Mouse (Mus musculus) left cerebral cortex, postnatal 14 days (tissue): ENCODE results near the gene Magi1. TPM values are rescaled to one million over a fixed set of nuclear protein-coding genes. Genes with fewer than 3 reads are reported as not detected.

ENCODE experiments used
- DNase-seq, 2 experiments: peaks; one replicate each; pipeline ENCODE4 v3.0.0; 2021 to 2022; ENCODE audit warnings: low spot score in 2 of 2, mixed read lengths in 1 of 2
- intact Hi-C: fragments of 180-260 bp; cut with DNase I; formaldehyde crosslinking; loops from one replicate; pipeline ENCODE4 v1.15.1; 2025
- total RNA-seq, 2 experiments: library from RNA; stranded (reverse); gene quantifications; 2 replicates each; pipeline ENCODE4 v1.2.3; 2021

Gene Magi1
- total RNA-seq, 2 experiments from 2014 or later: 80.0 to 80.2 TPM

DNA sequence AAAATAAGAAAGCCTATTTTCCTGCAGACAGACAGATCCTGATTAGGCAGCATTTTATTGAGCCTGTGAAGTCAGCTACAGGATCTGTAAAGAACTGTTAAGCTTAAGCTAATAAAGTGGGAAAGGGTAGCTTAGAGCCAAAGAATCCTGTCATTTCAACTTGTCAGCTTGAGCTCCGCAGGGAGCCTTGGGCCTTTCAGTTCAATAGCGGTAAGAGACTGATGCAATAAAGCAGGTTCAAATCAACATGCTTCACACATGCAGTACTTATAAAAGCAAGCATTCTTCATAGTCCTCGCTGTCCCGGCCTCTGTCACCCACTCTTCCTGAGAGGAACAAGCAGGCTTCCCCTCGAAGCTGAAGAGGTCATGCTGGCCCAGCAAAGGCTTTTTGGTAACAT, 199.0 kb downstream of the Magi1 start:
- DNase-seq: no peak
- intact Hi-C loops: loop anchor here (5.0 kb wide), 1 partner anchor 198 kb away; the partner anchor contains the start of gene Magi1

DNA sequence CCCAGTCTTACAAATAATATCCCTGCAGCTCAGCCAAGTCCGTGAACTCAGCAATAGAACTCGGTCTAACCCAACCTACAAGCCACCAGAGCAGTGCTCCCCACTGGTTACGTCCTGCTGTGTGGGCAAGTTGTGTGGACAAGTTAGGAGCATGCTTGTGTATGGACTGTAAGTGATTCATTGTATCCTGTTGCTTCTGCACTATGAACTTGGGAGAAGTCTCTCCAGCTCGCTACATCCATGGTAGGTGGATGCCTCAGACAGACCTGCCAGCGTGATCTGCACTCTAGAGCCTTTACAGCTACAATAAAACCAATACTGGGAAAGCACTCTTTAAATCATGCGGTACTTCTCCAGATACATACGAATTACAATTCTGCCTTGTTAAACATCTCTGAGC, 200.3 kb downstream of the Magi1 start:
- DNase-seq: no peak
- intact Hi-C loops: loop anchor here (5.0 kb wide), 1 partner anchor 199 kb away; the partner anchor contains the start of gene Magi1

DNA sequence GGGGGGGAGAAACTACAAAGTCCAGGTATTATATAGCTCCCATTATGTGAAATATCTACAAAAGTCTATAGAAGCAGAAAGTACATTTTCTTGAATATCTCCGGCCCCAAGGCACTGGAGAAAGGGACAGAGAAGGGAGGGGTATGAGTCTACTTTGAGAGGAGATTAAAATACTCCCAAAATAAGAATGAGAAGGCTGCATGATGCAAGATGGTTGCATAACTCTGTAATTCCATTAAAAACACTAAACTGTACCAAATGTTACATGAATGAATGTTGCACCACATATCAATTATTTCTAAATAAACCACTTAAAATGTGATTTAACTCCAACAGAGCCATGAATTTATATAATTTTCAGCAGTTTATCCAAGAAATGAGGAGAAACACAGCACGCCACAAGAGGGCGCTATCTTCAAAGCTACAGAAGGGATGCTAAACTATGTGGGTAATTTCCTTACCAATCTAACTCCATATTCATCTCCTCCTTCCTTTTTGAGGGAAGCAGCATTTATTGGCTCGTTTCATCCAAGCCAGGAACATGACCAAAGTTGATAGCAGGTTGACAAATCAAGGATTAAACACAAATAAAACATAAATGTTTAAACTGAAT, 202.7 kb downstream of the Magi1 start:
- peak; percentile 83 to 87 for DNase-seq
- intact Hi-C loops: loop anchor here (1.0 to 5.0 kb wide), 4 partner anchors 58 to 383 kb away; partner anchors contain the start of gene Magi1

DNA sequence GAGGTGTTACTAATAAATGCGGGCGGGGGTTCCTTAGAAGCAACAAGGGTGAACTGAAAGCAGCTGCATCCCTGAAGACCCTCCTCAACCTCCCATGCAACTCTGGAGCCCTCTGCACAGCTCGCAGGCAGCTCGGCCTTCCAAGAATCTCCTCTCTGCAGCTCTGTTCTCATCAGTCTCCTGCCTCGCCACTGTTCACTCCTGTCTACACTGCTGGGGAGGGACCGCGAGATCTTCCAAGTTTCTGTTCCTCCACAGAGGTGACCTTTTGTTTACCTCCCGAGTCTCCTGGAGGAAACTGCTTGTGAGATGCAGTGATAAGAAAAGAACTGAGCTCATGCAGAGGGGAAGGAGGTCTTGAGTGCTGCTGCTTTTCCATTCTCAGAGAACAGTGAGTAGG, 204.8 kb downstream of the Magi1 start:
- DNase-seq: no peak

DNA sequence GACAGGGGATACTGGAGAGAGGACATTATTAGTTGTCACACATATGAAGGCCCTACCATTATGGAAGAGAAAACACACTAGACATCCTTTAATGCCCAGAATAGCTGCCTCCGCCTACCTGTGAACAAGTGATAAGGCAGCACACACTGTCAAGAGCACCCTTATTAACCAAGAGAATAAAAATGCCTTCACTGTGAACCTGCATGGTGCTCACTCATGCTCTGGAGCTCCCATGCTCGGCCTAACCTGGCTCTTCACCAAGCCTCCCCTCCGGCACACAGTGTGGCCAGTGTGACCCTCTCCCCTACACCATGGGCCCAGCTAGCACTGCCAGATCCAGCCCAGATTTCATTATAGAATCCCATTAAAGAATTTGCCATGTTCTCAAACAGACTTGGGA, 206.7 kb downstream of the Magi1 start:
- intact Hi-C loops: no loop called here
- no peak for DNase-seq

More for the DNA sequence above, 204.8 kb downstream of the Magi1 start:
- intact Hi-C loops: no loop called here

DNA sequence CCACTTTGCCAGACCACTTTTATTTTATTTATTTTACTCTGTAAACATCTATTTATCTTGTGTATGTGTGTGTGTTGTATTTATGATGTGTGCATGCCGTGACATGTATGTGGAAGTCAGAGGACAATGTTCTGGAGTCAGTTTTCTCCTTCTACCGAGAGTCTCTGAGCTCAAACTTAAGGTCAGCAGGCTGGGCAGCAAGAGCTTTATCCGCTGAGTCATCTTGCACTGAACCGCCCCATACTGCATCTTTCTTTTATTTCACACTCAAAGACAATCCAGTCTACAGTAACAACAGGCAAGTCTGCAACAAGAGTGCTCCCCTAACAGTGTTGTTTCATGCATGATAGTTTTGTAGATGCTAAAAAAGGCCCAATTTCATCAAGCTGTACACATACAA, 207.7 kb downstream of the Magi1 start:
- DNase-seq: no peak
- intact Hi-C loops: no loop called here

DNA sequence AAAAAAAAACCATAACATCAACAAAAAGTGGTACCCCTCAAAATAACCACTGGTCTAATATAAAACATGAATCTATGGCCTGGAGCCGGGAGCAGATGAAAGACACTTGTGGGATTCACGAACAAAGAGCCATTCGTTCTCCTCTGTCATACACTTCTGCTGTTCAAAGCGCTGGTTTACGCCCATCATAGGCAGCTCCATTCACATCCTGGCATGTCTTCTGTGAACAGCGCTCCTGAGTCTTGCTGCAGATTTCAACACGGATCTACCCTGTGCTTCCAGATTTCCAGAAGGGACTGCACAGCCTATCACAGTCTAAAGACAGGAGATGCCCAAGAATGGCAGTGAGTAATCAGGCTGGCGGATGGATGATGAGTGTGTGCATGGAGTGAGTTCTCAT, 208.5 kb downstream of the Magi1 start:
- DNase-seq: no peak
- intact Hi-C loops: no loop called here

DNA sequence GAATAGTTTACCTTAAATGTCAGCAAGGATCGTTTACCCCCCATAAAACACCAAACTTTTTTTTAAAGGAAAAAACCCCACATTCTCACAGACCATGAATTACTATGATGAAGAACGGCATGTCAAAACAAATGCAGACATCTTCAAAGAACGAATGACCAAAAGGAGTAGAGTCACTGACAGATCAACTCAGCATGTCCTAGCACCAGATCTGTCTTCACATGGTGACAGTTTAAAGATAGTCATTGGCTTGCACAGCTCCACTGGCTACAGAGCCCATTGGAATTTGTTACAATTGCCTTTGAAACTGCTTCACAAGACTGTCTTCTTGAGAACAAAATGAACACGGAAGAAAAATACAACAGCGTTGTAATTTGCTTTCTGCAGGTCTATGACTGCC, 212.0 kb downstream of the Magi1 start:
- intact Hi-C loops: no loop called here
- no peak for DNase-seq

DNA sequence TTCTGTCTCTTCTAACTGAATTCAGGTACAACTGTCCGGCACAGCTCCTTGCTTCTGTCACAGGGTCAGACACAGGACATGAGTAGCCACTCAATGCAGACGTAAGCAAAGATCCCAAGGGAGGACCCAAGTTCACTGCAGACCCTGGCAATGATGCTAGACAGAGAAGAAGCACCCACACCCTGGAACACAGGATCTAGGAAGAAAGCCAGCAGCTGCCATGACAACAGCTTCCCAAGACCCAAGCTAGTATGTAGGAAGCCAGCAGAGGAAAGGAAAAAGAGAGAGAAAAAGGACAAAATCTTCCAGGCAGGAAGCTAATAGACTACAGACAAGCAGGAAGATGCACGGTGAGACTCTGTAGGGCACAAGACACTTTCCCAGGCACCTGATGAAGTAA, 213.0 kb downstream of the Magi1 start:
- peak; percentile 67 to 73 for DNase-seq
- intact Hi-C loops: no loop called here

DNA sequence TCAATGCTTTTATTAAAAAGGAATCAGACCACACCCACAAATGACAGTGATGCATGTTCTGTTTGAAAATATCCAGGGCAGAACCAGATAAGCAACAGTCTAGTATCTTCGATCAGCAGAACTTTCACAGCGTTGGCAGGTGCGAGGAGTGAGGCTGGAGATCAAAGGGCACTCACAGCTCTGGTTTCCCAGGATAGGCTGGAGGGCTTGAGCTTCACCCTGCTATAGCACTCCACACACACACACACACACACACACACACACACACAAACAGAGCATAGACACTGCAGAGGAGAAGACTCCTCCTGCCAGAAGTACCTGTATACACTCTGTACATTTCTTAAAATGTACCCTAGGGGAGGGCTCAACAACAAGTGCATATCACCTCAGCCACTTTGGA, 214.3 kb downstream of the Magi1 start:
- no peak for DNase-seq
- intact Hi-C loops: no loop called here

DNA sequence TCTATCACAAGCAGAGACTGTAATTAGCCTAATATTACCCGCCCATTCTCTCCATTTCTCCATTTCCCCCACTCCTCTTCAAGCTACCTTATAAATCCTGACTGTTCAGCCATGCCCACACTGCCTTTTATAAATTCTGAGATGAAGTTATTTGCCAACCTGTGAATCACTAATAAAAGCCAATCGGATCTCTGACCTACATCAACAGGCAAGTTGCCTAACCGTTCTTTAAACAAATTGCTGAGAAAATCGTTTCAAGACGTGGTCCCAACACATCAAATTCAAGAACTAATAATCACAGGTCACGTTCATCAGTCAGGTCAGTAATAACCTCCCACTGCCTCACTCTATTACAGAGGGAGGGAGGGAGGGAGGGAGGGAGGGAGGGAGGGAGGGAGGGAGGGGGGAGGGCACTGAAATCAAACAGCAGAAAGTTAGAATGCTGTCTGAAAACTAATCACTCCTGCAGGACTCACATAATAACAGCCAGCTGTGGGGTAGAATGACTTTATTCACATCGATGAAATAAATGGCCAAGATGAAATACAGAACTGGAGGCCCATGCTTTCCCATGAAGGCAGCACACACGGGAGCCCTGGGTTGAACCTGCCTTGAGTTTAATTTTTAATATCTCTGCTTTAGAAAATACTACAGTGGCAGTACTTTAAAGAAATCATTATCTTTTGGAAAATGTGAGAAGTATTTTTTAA, 215.8 kb downstream of the Magi1 start:
- no peak for DNase-seq
- intact Hi-C loops: no loop called here

DNA sequence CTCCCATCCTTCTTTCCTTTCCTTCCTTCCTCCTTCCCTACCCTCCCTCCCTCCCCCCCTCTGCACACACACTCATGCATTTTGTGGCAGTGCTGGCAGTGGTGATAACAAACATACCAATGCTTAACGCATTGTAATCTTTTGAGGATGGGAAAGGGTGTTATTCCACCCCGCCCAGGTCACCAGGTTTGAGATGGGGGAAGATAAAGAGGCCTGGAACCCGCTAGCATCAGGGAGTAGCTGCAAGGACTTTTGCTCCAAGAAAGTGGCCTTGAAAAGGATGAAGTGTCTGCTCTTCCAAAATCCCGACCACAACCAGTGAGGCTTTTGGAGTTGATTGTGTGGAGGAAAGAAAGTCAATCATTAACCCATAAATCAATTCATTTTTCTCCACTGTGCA, 218.9 kb downstream of the Magi1 start:
- intact Hi-C loops: no loop called here
- DNase-seq: no peak

DNA sequence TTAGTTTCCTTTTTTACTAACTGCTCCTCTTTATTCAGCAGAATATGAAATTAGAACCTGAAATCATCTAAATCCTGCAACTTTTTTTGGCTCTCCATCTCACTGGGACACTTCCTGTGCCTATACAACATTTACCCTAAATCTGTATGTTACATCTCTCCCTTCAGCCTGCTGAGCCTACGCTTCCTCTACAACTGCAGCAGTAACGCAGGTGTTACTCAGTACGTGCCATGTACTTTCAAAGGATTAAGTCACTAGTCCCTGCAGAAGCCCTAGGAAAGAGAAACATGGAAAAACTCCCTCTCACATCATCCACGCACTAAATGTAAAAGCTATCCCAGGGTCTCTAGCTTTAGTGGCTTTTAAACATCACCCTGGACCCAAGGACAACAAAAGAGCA, 220.2 kb downstream of the Magi1 start:
- DNase-seq: no peak
- intact Hi-C loops: no loop called here

DNA sequence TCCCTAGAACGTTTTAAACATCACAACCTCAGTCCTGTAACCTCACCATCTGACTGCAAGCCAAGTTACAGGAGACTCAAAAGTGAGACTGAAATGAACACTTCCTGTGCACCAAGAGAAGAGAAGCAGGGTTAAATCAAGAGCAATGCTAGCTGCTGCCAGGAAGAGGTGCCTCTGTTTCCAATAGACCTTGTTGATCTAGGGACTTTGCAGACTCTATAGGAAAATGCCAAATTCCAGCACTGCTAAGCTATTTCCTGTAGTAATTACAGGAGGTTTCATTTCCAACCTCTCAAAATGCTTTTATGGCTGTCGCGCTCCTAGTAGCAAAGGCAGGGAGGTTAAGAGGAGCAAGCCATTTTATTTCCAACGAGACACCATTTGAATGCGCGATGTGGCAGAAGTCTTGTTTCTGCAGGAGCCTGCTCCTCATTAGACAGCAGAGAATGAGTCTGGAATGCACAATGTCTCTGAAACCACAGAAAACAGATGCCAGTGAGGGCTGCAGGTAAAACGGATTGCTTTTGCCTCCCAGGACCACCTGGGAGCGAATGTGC, 222.2 kb downstream of the Magi1 start:
- intact Hi-C loops: no loop called here
- DNase-seq: no peak

DNA sequence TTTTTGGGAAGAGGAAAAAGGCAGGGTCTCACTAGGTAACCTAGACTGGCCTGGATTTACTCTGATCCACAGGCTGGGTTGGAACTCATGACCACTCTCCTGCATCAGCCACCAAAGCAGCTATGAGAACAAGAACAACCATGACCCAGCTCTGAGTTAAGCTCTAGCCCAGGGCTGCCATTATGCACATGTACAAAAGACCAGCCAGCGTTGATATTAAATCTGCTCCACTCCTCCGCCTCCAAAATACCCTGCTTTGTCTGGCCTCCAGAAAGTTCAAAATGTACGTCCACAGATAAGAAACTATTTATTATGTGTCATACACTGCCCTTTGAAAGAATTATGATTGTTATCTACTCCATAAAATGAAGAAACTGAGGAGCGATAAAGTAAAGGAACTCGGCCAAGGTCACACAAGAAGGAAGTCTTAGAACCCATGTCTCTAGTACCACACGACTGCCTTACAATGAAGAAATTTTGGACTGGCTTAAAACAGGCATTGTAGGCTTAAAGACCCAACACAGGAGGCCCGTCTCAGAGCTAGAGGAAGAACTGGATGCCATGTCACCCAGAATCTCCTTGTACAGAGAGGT, 223.0 kb downstream of the Magi1 start:
- intact Hi-C loops: no loop called here
- no peak for DNase-seq

DNA sequence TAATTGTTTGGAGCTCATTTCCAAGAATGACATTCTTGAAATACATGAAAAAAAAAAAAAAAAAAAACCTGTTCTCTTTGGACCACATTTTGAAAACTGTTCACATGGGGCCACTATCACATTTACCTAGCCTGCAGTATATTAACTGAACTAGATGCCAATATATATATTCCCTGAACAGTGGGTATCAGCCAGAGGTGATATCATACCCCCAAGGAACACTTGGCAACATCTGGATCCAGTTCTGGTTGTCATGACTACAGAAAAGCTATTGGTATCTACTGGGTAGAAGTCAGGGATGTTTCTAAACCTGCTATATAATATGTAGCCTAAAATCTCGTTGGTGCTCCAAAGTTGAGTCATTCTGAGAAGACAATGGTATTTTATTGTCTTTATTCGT, 224.6 kb downstream of the Magi1 start:
- DNase-seq: no peak
- intact Hi-C loops: no loop called here

DNA sequence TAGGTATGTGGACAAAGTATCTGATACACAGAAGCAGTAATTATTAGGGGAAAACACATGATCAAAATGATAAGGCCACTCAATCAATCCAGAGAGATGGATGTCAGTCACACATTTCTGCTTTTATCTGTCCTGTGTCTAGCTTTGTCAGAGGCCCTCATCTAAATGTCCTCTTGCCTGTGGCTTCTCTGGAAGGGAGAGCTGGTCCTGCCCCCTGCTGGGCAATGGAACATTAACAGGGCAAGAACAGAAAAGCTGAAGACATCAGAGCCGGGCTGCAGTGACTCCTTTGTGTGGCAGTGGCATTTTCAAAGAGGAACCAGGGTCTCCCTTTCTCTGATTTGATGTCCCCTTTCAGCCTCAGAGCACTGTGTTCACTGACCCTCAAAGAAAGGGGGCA, 229.8 kb downstream of the Magi1 start:
- peak; percentile 66 to 72 for DNase-seq
- intact Hi-C loops: no loop called here

DNA sequence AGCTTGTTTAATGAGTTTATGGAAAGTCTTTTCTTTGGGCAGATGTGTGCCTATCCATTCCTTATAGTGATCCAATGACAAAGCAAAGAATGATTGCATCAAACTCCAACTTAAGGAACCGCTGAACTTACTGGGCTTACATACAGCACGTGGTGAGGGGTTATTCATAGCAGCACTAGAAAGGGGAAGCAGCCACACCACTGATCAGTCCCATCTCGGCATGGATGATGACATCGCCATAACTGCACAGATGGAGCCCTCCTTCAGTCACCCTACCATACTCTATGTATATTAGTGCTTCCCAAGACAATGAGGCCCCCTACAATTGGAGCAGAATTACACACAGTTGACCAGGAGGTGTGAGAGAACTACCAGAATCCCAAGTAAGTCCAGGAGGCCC, 238.5 kb downstream of the Magi1 start:
- intact Hi-C loops: no loop called here
- no peak for DNase-seq

DNA sequence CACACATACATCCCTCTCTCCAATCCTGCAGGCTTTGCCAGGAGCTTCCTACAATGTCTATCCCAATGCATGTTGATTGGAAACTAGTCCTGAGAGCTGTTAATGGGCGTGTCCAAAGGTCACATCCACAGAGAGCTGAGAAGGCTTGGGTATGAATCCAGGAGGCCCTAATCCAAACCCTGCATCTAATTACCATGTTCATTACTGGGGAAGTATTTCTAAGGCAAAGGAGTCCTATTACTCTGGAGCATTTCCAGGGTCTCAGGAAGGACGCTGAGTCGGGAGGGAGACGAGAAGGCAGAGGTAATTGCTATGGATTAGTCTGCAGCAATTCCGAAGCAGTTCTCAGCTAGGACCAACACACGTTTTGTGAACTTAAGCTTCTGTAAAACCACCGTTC, 240.3 kb downstream of the Magi1 start:
- intact Hi-C loops: loop anchor here (5.0 kb wide), 1 partner anchor 286 kb away; no protein-coding TSS in a partner anchor
- DNase-seq: no peak

DNA sequence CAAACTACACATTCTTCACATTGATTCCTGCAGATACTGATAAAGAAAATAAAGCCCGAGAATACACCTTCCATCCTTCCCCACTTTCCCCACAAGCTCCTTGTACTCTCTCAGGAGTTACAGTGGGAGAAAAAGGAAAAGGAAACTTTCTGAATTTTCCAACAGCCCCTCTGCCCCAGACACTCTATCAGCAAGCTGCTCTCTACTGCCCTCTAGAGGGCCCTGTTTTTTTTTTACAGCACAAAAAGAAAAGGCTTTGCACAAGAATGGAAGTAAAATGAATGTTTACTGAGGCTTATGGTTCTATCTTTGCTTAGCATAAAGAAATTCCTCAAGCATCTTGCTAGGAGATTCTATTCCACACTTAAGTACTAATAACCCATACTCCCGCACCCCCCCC, 243.6 kb downstream of the Magi1 start:
- peak; percentile 44 to 72 for DNase-seq
- intact Hi-C loops: loop anchor here (5.0 kb wide), 1 partner anchor 283 kb away; no protein-coding TSS in a partner anchor
